Mouse (Mus musculus): ENCODE measurements at regions not wholly inside any gene's neighbourhood (a gene's known extent, or its start where the extent isn't known, plus 50 kb on each side); places are given as distances from the start of the nearest gene placed in this dataset.

GRCm38 (mm10) chr6:52433234-52433633 is 119.9 kb downstream of the Evx1 start:
- DNase-seq: no peak

DNA sequence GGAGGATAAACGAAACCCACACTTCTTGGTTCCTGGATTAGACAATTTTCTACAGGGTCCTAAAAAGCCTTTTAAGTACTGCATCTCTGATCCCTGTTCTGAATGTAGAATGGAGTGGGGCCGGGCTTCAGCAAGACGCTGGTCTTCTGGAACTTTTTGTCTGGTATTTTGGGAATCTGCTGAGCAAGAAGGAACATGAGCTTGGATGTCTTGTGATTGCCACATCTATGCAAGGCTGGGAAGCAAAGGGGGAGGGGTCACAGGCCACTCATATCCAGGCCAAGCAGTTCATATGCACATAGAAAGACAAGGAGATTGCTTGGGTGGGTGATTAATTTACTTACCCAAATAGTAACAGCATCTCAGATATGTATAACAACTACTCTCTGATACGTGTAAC is 121.5 kb downstream of the Evx1 start:
- no peak for DNase-seq

DNA sequence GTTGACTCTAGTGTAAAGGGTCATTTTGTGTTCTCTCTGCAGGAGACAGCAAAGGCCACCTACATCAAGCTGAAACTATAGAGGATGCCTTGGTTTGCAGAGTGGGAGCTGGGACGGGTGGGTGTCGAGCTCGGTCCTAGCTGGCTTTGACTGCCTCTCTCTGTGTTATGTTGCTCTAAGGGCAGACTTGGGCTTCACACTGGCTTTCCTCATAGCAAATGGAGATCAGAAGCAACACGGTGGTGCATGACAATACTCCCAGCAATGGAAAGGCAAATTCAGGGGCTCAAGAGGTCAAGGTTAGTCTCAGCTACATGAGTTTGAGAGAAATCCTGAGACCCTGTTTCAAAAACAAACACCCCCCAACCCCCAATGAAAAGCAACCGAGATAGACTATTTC is 122.1 kb downstream of the Evx1 start:
- no peak for DNase-seq

DNA sequence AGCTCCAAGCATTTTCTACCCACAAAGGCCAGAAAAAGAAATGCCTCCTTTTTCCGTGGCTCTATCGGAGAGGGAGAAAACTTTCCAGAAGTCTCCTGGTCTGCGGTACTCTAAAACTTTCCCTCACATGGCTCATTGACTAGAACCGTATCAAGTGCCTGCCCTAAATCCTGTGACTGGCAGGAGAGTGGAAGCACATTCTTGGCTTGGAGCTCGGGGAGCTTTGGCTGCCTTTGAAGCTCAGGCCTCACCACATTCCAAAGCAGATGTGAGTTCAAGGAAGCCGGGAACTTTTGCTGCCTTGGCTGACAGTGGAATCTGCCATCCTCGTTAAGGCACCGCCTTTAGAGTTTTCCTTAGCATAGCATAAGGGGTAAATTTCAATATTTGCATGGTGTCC is 125.1 kb downstream of the Evx1 start:
- DNase-seq: no peak

GRCm38 (mm10) chr6:52439204-52439603 is 125.9 kb downstream of the Evx1 start:
- no peak for DNase-seq

- DNase-seq: no peak
Observed at GRCm38 (mm10) chr6:52440160-52440559, 126.9 kb downstream of the Evx1 start.

- no peak for DNase-seq
Observed at GRCm38 (mm10) chr6:52443112-52443984, 130.1 kb downstream of the Evx1 start.

GRCm38 (mm10) chr6:52458828-52459227 is 145.5 kb downstream of the Evx1 start:
- no peak for DNase-seq

DNA sequence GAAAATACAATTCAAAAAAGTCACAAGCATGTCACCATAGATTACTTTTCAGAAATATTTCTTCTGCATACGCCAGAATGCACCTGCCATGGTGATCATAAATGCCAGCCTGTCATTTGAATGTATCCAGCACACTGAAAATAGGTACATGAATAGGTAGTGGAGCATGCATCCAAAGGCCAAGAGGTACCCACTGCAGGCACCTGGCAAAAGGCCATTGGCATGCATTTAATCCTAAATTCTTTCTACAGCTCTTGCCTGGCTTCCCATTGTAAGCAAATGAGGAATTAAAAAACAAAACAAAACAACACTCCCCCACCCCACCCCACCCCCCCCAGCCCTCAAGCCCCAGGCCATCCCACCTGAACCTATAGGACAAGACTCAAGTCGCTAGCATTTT is 147.9 kb downstream of the Evx1 start:
- DNase-seq: no peak

DNA sequence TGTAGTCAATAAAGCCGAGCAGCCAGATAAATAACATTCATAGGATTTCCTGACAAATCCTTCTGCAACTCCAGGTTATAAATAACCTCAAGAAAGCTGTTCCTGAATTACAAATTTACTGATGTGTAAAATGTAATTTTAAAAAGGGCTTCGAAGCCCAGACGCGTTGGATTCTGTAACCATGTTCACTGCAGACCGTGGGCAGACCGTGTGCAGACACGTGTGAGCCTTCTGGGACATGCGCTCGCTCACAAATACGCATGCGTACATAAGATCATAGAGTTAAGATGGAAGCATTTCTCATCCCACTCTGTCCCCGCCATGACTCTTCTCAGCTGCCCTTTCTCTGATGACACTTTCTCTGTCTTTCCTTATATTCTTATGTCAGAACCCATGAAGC is 150.1 kb downstream of the Evx1 start:
- no peak for DNase-seq

DNA sequence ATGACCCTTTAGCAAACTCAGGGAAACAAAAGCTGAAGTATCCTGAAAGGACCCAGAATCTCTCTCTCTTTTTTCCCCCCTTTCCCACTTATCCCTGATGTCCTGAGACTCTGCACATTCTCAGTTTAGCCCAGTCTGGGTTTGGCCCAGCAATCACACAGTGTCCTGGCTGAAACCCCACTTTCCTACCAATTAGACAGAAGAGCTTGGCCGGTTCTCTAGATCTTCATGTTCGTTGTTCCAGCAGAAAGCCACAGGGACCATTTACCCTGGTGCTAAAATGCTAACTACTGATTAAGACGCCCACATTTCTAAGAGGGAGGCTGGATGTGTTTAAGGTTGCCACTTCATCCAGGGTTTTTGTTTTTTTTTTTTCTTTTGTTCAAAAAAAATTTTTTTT is 151.3 kb downstream of the Evx1 start:
- DNase-seq: no peak

GRCm38 (mm10) chr6:52465834-52466525 is 152.7 kb downstream of the Evx1 start:
- DNase-seq: no peak

GRCm38 (mm10) chr6:52470831-52471230 is 157.5 kb downstream of the Evx1 start:
- DNase-seq: no peak

DNA sequence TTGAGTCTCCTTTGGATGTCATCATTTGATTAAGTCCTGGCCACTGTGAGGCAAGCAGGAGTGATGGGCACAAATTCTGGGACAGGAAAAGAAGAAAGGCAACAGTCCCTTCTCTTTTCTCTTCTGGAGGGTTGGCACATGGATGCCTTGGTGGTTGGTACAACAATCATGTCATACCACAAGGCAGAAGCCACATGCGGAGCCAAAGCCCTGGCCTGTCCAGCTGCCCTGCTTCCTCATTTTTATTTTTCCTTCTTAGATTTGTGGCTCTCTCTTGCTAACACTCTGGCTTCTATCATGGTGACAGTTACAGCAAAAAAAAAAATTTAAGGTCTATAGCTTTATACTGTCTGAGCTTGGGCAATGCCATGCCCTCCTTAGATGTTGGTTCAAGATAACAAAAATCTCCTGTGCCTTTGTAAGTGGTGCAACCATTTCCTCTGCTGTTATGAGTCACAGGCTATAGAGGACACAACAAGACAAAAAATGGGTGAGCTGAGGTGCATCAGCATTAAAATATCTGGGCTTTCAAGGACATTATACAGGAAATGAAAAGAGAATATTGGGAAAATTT is 158.2 kb downstream of the Evx1 start:
- no peak for DNase-seq

DNA sequence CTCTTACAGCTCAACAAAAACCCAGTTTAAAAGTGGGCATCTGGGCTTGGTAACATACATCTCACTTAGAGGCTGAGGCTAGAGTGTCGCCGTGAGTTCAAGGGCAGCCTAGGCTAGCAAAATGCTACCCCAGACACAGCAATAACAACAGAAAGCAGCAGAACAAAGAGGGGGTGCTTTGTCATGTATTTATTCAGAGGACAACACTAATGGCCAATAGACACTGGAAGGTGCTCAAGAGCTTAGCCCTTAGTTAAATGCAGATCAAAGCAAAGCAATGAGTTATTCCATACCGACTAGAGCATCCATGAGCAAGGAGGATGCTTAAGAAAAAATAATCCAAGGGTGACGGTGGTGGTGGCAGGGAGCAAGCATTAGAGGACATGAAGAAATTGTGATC is 158.7 kb downstream of the Evx1 start:
- DNase-seq: no peak

- DNase-seq: no peak
Observed at GRCm38 (mm10) chr6:52473042-52473589, 159.8 kb downstream of the Evx1 start.

DNA sequence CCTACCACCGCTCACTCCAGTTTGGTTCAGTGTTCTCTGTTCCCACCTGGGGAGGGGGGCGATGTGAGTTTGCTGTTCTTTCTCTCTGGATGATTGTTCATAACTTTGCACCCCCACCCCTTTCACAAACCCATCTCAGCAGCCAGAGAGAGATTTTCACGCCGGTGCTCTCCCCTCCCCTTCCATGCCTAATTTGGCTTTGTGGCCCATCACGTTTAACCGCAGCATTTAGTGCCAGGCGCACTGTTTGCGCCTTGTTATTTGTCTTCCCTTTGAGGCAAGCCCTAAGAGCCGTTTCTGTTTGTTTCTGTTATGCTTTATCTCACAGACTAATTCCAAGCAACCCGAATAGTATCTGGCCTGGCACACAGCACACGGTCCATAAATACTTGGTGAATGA is 160.6 kb downstream of the Evx1 start:
- no peak for DNase-seq

DNA sequence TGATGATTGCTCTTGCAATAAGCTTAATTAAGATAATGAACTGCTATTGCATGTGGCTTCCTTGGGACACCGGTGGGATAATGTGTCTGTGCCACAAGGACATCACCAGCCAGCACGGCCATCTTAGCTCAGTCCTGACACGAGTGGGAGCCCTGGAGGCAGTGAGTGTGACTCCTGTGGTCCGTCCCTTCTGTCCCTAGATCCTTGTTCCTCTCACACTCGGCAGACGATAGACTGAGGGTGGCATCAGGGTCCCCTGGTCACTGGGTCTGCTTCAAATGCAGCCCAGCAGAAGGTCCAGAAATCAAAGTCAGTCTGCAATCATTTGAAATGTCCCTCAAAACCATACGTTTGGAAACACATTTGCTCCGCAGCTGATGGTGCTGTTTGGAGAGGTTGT is 162.4 kb downstream of the Evx1 start:
- no peak for DNase-seq

DNA sequence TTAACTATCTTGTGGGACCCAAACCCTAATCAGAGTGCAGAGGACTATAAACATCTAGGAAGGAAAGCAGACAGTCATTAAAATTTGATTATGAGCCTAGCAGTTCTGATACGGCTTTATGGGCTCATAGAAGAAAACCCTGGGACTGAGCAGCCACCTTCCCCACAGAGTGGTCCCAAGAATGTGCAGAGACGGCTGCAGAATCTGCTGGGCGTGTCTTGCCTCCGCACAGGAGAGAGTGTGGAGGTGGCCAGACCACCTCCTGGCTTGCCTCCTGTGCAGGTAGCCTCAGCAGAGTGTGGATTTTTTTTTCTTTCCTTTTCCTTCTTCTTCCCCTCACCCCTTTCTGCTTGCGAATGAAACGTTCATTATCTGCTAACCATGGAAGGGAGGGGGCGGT is 163.3 kb downstream of the Hibadh start:
- no peak for DNase-seq

DNA sequence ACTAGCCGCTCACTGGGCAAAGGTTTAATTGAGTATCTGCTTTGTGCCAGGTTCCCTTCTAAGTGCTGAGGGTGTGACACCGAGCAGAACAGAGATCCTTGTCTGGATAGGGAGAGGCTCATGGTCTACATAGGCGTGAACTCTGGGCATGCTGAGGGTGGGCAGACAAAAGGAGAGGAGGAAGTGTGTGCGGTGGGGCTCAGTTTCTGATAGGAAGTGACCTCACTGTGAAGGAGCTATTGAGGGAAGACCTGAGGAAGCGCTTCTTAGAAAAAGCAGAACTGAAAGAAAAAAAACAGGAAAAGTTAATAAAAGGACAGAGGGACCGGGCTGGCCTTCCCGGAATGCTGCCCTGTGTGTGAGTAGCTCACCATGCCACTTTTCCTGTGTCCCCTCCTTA is 162.8 kb downstream of the Hibadh start:
- peak; percentile 26 to 30 for DNase-seq

GRCm38 (mm10) chr6:52478624-52479023 is 161.6 kb downstream of the Hibadh start:
- no peak for DNase-seq

DNA sequence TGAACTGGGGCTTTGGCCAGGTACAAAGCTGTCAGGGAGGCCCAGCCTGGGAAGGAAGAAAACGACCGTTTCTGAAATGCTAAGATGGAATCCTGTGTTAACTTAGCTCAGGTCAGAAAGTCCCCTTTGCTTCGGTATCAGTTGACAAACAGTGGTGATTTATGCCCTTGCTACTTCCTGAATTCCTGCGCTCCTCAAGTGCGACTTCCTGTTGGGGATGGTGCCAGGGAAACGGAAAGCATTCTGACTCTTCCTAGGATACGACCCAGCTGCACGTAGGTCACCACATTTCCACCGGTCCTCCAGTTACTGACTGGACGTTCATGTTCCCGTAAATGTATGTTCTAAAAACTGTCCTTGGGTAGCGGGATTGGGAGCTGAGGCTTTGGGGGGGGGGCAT is 161.0 kb downstream of the Hibadh start:
- no peak for DNase-seq

- DNase-seq: no peak
Observed at GRCm38 (mm10) chr6:52481975-52482374, 158.2 kb downstream of the Hibadh start.

DNA sequence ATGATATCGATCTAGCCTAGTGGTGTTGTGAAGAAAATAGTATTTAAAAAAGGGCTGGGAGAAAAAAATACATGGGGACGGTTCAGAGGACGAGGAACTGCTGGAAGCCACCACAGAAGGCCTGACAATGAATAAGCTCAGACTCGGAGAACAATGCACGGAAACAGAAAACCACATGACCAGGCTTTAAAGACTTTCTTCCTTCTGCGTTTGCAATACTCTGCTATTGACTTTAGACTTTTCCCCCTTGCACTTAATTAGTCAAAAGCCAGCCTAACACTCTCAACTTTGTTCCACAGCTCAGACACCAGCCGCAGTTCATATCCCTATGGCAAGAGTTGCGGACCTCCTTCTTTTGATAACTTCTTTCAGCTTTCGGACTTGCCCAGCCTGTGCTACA is 154.0 kb downstream of the Hibadh start:
- no peak for DNase-seq
